Mouse (Mus musculus): ENCODE measurements around the gene Tnks1bp1. TPM values are rescaled to one million over a fixed set of nuclear protein-coding genes. Genes with fewer than 3 reads are reported as not detected.

Gene Tnks1bp1
- polyA plus RNA-seq, 1 experiment from 2014 or later = 20.1 TPM

GRCm38 (mm10) chr2:85103201-85103600 is 55.4 kb downstream of the Tnks1bp1 start:
- Histone ChIP-seq H3K36me3 (ENCODE audit: poor library complexity, severe bottlenecking) (no peaks in the 10 kb centered on the region), H3K4me3 (no peak overlapping the region), H3K4me1 (no peaks in the 10 kb centered on the region), H3K9me3 (replicated peaks) (no peaks in the 10 kb centered on the region; the same call in 1 of the 2 replicates), H3K9ac (no peak overlapping the region), H3K27me3 (no peaks in the 10 kb centered on the region), H3K27ac (peak overlapping the region; percentile 40; the same call in 1 of the 2 replicates), H3K4me2 (no peak overlapping the region)
- no peak for ATAC-seq
- 80% methylated on average over 8 of the region's 8 CpGs for WGBS

- H3K4me1 ChIP-seq = no peaks in the 10 kb centered on the region; the same call in 1 of the 2 replicates
- no peak overlapping the region for H3K4me2 ChIP-seq
- H3K4me3 ChIP-seq = no peak overlapping the region
- ATAC-seq = no peak
- no peaks in the 10 kb centered on the region for H3K27me3 ChIP-seq
- H3K27ac ChIP-seq = no peak overlapping the region
- WGBS = 92% methylated on average over 11 of the region's 11 CpGs
- no peaks in the 10 kb centered on the region for H3K36me3 ChIP-seq (ENCODE audit: poor library complexity, severe bottlenecking)
- no peak overlapping the region for H3K9ac ChIP-seq
- no peaks in the 10 kb centered on the region; the same call in 1 of the 2 replicates for H3K9me3 ChIP-seq (replicated peaks)
Observed at GRCm38 (mm10) chr2:85105426-85106013, 57.7 kb downstream of the Tnks1bp1 start.

GRCm38 (mm10) chr2:85106068-85106790 is 58.4 kb downstream of the Tnks1bp1 start:
- 78% methylated on average over 7 of the region's 7 CpGs for WGBS
- Histone ChIP-seq H3K9me3 (replicated peaks) (no peaks in the 10 kb centered on the region), H3K9ac (no peak overlapping the region), H3K27me3 (no peaks in the 10 kb centered on the region), H3K4me2 (no peak overlapping the region), H3K4me1 (no peaks in the 10 kb centered on the region; the same call in 1 of the 2 replicates), H3K27ac (no peak overlapping the region), H3K36me3 (ENCODE audit: poor library complexity, severe bottlenecking) (no peaks in the 10 kb centered on the region), H3K4me3 (no peak overlapping the region)
- no peak for ATAC-seq

- WGBS = 51% methylated on average over 4 of the region's 4 CpGs
- ATAC-seq = no peak
- Histone ChIP-seq H3K27me3 (no peaks in the 10 kb centered on the region), H3K27ac (no peak overlapping the region), H3K9ac (no peak overlapping the region), H3K36me3 (ENCODE audit: poor library complexity, severe bottlenecking) (no peaks in the 10 kb centered on the region), H3K4me1 (no peaks in the 10 kb centered on the region; the same call in 1 of the 2 replicates), H3K4me2 (no peak overlapping the region), H3K9me3 (replicated peaks) (no peaks in the 10 kb centered on the region), H3K4me3 (no peak overlapping the region)
Observed at GRCm38 (mm10) chr2:85106941-85107340, 59.1 kb downstream of the Tnks1bp1 start.

GRCm38 (mm10) chr2:85110288-85110875 is 62.6 kb downstream of the Tnks1bp1 start:
- H3K9me3 ChIP-seq (replicated peaks) = no peaks in the 10 kb centered on the region
- H3K9ac ChIP-seq = no peak overlapping the region
- H3K4me2 ChIP-seq = no peak overlapping the region
- H3K36me3 ChIP-seq (ENCODE audit: poor library complexity, severe bottlenecking) = no peaks in the 10 kb centered on the region
- ATAC-seq = peak; percentile 76
- no peaks in the 10 kb centered on the region; the same call in 1 of the 2 replicates for H3K4me1 ChIP-seq
- no peaks in the 10 kb centered on the region for H3K27me3 ChIP-seq
- no peak overlapping the region for H3K4me3 ChIP-seq
- H3K27ac ChIP-seq = no peak overlapping the region; the same call in 1 of the 2 replicates
- 70% methylated on average over 9 of the region's 9 CpGs for WGBS

Other genes starting within 250 kb of the Tnks1bp1 start
- 19.1 and 21.1 TPM in 2 replicates for gene Ube2l6, start 249.2 kb upstream of the Tnks1bp1 start, polyA plus RNA-seq (2015; fragmentation: Nextera tagmentation; extraction: Ambion mirVana)
- gene Smtnl1, start 225.4 kb upstream of the Tnks1bp1 start, polyA plus RNA-seq (2015; fragmentation: Nextera tagmentation; extraction: Ambion mirVana) = 0.09 TPM in 1 of 2 replicates, not detected in the other
- gene Timm10, start 221.0 kb upstream of the Tnks1bp1 start, polyA plus RNA-seq (2015; fragmentation: Nextera tagmentation; extraction: Ambion mirVana) = 58.0 and 62.5 TPM in 2 replicates
- gene Slc43a1, start 209.2 kb upstream of the Tnks1bp1 start, polyA plus RNA-seq (2015; fragmentation: Nextera tagmentation; extraction: Ambion mirVana) = 5.4 and 7.5 TPM in 2 replicates
- gene Rtn4rl2, start 161.3 kb upstream of the Tnks1bp1 start, polyA plus RNA-seq (2015; fragmentation: Nextera tagmentation; extraction: Ambion mirVana) = 3.6 and 5.6 TPM in 2 replicates
- 5.9 and 6.6 TPM in 2 replicates for gene Slc43a3, start 111.4 kb upstream of the Tnks1bp1 start, polyA plus RNA-seq (2015; fragmentation: Nextera tagmentation; extraction: Ambion mirVana)
- gene Prg2, start 67.6 kb upstream of the Tnks1bp1 start, polyA plus RNA-seq (2015; fragmentation: Nextera tagmentation; extraction: Ambion mirVana) = 0.44 TPM in 1 of 2 replicates, not detected in the other
- gene Prg3, start 59.8 kb upstream of the Tnks1bp1 start, polyA plus RNA-seq (2015; fragmentation: Nextera tagmentation; extraction: Ambion mirVana) = not detected in 2 replicates
- 281 and 310 TPM in 2 replicates for gene Ssrp1, start 10.8 kb upstream of the Tnks1bp1 start, polyA plus RNA-seq (2015; fragmentation: Nextera tagmentation; extraction: Ambion mirVana)
- 0.79 and 0.90 TPM in 2 replicates for gene P2rx3, start 10.6 kb upstream of the Tnks1bp1 start, polyA plus RNA-seq (2015; fragmentation: Nextera tagmentation; extraction: Ambion mirVana)
- gene Aplnr, start 88.2 kb downstream of the Tnks1bp1 start, polyA plus RNA-seq (2015; fragmentation: Nextera tagmentation; extraction: Ambion mirVana) = 20.0 and 21.7 TPM in 2 replicates
- gene Lrrc55, start 149.2 kb downstream of the Tnks1bp1 start, polyA plus RNA-seq (2015; fragmentation: Nextera tagmentation; extraction: Ambion mirVana) = 4.5 and 6.2 TPM in 2 replicates